Mouse (Mus musculus): ENCODE data around the gene Vegfa.
A peak's percentile ranks its signal among the peaks of the same experiment; 100 is the strongest.
"Not testable (repeated sequence)": the region's sequence is repeated elsewhere in the genome, so short reads cannot be mapped to it uniquely, and the experiment has no call there.

Vegfa gene

GRCm38 (mm10) chr17:46003717-46004481 is 28.3 kb downstream of the Vegfa start:
- peak; percentile 85 for DNase-seq (ENCODE audit: extremely low read depth, insufficient read length, low spot score)

- DNase-seq (ENCODE audit: extremely low read depth, insufficient read length, low spot score) = no peak
Observed at GRCm38 (mm10) chr17:45999366-45999940, 32.7 kb downstream of the Vegfa start.

- DNase-seq (ENCODE audit: extremely low read depth, insufficient read length, low spot score) = no peak
Observed at GRCm38 (mm10) chr17:45998363-45998762, 33.8 kb downstream of the Vegfa start.

- DNase-seq (ENCODE audit: extremely low read depth, insufficient read length, low spot score) = no peak
Observed at GRCm38 (mm10) chr17:45996921-45997444, 35.2 kb downstream of the Vegfa start.

DNA sequence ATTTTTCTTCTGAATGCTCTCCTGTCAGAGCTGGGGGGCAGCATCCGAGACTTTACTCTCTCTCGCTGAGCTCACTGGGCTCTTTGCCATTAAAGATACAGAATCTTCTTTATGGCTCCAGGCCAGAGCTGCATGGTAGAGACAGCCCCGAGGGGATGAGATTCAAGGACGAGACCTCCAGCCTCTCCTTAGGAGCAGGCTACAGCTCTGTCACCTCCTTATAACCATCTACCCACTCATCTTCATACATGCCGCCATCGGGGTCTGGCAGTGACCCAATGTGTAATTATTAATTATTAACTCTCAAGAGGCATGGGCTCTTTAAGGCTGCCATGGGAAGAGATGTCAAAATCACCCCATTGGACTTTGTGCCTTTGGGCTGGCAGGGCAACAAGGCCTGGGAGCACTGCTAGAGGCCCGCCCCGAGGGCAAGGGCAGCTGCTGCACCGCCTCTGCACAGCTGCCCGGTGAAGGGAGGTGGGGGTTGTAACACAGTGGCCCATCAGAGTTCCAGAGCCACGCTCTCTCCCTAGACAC is 37.8 kb downstream of the Vegfa start:
- DNase-seq (ENCODE audit: extremely low read depth, insufficient read length, low spot score) = no peak

DNA sequence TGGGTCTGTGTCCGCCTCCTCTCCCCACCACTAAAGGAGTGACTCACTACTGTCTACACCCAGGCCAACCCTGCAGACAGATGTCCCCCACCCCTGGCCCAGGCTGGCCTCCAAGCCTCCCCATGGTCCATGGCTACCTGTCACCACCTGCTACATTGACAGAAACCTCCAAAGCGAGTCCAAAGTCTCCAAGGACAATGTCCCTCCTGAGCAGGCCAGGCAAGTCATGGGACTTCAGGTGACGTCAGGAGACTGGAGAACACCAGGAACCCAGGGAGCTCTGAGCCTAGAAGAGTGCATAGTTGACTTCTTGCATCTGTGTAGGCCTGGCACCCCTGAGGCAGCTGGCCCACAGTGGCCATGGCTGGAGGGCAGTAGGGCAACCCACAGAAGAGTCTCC is 45.3 kb downstream of the Vegfa start:
- DNase-seq (ENCODE audit: extremely low read depth, insufficient read length, low spot score) = peak; percentile 27

GRCm38 (mm10) chr17:45986374-45986773 is 45.8 kb downstream of the Vegfa start:
- no peak for DNase-seq (ENCODE audit: extremely low read depth, insufficient read length, low spot score)

DNA sequence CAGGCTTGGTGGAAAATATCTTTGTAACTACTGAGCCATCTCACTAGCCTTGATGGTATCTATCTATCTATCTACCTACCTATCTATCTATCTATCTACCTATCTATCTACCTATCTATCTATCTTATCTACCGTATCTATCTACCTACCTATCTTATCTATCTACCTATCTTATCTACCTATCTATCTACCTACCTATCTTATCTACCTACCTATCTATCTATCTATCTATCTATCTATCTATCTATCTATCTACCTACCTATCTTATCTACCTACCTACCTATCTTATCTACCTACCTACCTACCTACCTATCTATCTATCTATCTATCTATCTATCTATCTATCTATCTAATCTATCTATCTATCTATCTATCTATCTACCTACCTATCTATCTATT is 49.0 kb downstream of the Vegfa start:
- not testable (repeated sequence) for DNase-seq (ENCODE audit: extremely low read depth, insufficient read length, low spot score)

DNA sequence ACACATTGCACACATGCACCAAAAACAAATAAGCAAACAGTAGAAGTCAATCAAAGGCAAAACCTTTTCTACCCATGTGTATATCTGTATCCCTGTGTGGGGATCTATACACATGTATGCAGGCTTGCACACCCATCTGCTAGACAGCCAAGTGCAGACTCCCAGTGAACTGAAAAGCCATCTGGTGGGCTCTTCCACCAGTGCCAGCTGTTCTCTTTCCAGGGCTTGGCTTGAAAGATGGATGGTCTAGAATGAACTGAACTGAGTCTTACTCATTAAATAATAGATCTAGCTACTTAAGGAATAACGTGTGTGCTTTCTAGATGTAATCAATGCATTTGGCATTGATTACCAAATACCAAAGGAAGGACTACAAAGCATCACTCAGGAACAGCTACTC is 50.3 kb downstream of the Vegfa start:
- DNase-seq (ENCODE audit: extremely low read depth, insufficient read length, low spot score) = no peak

DNA sequence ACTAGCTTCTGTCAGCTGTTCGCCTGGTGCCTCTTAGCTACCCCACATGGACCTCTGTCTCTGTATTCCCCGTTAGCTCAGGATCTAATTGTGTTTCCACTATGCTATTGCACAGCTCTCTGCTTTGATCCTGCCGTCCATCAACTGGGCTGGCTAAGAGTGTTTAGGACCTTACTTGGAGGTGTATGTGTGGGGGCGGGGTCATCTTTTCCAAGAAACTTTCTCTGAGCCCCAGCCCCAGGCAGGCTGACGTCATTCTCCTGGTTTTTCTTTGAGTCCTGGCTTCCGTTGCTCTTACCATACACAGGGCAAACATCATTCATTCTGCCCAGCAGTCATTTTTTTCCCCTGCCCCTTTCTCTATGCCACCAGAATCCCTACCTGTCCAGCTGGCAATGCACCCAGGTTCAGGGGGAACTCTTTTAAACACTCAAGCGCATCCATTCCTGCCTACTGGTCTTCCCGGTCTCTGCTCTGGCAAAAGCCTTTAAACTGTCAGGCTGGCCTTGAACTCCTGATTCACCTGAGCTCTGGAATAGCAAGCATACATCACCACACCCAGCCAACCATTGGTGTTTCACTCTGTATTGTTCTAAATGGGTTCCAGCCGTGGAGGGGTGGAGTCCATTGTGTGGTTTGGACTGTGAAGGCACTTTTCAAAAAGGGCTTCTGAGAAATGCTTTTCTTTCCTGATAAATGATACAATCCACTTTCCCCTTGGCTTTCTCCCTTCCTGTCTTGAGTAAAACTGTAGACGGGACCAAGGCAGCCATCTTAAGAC is 53.0 kb downstream of the Vegfa start:
- no peak for DNase-seq (ENCODE audit: extremely low read depth, insufficient read length, low spot score)

GRCm38 (mm10) chr17:45974461-45974860 is 57.7 kb downstream of the Vegfa start:
- no peak for DNase-seq (ENCODE audit: extremely low read depth, insufficient read length, low spot score)

DNA sequence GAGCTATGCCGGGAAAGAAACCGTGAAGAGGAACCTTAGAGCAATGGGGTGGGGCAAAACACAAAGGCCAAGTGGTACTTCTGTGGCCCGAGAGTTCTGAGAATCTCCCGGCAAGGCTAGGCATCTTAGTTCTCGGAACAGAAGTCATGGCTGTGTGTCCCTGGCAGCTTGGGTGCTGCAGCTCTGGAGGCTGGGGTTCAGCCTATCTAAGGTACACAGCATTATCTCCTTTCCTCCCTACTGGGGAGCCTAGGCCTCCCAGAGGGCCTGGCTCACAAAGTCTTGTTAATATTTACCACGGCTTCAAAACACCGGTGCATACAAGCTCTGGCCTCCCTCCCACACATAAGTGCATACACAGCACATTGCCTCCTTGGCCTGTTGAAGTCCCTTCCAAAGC is 59.0 kb downstream of the Vegfa start:
- no peak for DNase-seq (ENCODE audit: extremely low read depth, insufficient read length, low spot score)

GRCm38 (mm10) chr17:45972405-45972804 is 59.8 kb downstream of the Vegfa start:
- DNase-seq (ENCODE audit: extremely low read depth, insufficient read length, low spot score) = no peak

- no peak for DNase-seq (ENCODE audit: extremely low read depth, insufficient read length, low spot score)
Observed at GRCm38 (mm10) chr17:45971800-45972199, 60.4 kb downstream of the Vegfa start.

DNA sequence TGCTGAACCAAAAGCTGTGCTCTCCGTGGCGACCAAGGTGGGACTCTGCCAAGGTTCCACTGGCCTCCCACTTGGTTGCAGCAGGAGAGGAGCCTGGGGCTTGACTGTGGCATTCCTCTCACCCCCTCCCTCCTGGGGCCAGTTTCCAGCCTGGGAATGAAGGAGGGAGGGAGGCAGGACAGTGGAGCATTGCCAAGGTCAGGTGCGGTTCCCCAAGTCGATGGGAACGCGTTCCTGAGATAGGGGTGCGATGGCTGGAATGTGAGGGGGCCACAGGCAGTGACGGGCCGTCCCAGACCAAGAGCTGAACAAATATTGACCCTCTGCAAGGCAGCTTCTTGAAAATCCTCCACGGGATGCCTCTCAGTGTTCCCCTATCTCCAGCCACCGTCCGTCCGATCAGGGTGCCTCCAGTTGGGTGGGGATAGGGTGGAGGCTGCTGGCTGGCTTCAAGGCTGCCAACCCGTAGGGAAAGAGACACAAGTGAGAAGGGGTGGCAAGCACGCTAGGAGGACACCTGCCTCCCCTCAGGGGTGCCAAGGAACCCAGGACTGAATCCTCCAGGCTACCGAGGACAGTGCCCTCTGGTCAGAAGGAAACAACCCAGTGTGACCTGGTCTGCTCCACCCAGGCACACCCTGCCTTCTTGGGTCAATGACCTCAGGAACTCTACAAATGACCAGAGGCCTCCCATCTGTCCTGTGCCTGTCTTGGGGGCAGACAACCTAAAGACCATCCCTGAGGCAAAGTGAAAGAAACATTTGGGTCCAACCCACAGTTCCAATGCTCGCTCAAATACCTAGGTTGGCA is 61.2 kb downstream of the Vegfa start:
- DNase-seq (ENCODE audit: extremely low read depth, insufficient read length, low spot score) = no peak

- no peak for DNase-seq (ENCODE audit: extremely low read depth, insufficient read length, low spot score)
Observed at GRCm38 (mm10) chr17:45969596-45969995, 62.6 kb downstream of the Vegfa start.

- DNase-seq (ENCODE audit: extremely low read depth, insufficient read length, low spot score) = no peak
Observed at GRCm38 (mm10) chr17:45968341-45968740, 63.8 kb downstream of the Vegfa start.
